Mouse (Mus musculus): ENCODE data around the gene Galr3. TPM values are rescaled to one million over a fixed set of nuclear protein-coding genes. Genes with fewer than 3 reads are reported as not detected.

The Galr3 gene
- polyA plus RNA-seq, 1 experiment from 2014 or later: 0.34 TPM

DNA sequence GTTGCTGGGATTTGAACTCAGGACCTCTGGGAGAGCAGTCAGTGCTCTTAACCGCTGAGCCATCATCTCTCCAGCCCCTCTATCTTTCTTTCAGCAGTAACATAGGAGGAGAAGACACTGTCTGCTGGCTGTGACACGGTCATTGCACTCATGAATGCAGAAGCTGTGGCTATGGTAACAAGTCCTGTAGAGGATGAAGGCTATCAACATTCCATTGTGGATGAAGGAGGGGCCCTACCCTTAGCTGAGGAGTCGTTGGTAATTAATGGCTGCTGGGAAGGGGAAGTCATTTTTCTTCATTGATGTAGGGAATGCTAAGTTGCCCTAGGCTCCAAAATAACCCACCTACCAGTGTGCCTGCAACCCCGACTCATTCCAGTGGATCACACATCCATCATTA, 23.5 kb upstream of the Galr3 start:
- DNase-seq (ENCODE audit: low spot score): no peak
- 35% methylated on average over 4 of the region's 4 CpGs for WGBS
- no peak for ATAC-seq (replicated peaks; ENCODE audit: low FRiP score)

DNA sequence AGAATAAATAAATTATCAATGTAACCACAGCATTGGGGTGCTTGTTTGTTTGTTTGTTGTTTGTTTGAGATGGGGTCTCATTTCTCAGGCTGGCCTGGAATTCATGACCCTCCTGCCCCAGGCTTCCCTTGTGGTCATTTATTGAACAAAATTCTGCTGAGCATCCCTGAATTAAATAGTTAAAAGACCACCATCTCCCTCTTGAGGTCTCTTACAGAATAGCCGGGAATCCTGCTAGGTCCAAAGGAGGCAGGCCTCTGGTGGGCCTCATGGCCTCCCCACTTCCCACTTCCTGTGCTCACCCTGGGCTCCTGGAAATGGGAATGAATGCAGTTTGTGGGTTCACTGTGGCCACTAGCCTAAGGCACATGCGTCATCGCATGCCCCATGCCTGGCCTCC, 22.8 kb upstream of the Galr3 start:
- H3K36me3 ChIP-seq (ENCODE audit: control insufficient read depth, insufficient read depth, low read length): no peaks in the 10 kb centered on the region
- DNase-seq (ENCODE audit: low spot score) (no peak), ATAC-seq (replicated peaks; ENCODE audit: low FRiP score) (no peak)
- no peak overlapping the region for H3K4me2 ChIP-seq
- no peak overlapping the region for H3K9ac ChIP-seq (ENCODE audit: low read depth, low read length)
- H3K4me1 ChIP-seq (replicated peaks; ENCODE audit: control insufficient read depth, insufficient read depth, low read length): peaks cover 7% of the 10 kb centered on the region
- no peak overlapping the region for H3K4me3 ChIP-seq (ENCODE audit: low read depth, low read length)
- H3K27ac ChIP-seq (ENCODE audit: low read depth, low read length): no peak overlapping the region
- H3K27me3 ChIP-seq (replicated peaks; ENCODE audit: control insufficient read depth, insufficient read depth, low read length): no peaks in the 10 kb centered on the region
- H3K9me3 ChIP-seq (ENCODE audit: control insufficient read depth, low read length): no peaks in the 10 kb centered on the region
- WGBS: 57% methylated on average over 3 of the region's 3 CpGs

More for the DNA sequence above, 23.5 kb upstream of the Galr3 start:
- Histone ChIP-seq H3K4me3 (ENCODE audit: low read depth, low read length) (no peak overlapping the region), H3K4me1 (replicated peaks; ENCODE audit: control insufficient read depth, insufficient read depth, low read length) (peaks cover 7% of the 10 kb centered on the region), H3K27me3 (replicated peaks; ENCODE audit: control insufficient read depth, insufficient read depth, low read length) (no peaks in the 10 kb centered on the region), H3K36me3 (ENCODE audit: control insufficient read depth, insufficient read depth, low read length) (no peaks in the 10 kb centered on the region), H3K9ac (ENCODE audit: low read depth, low read length) (no peak overlapping the region), H3K4me2 (no peak overlapping the region), H3K27ac (ENCODE audit: low read depth, low read length) (no peak overlapping the region), H3K9me3 (ENCODE audit: control insufficient read depth, low read length) (no peaks in the 10 kb centered on the region)

DNA sequence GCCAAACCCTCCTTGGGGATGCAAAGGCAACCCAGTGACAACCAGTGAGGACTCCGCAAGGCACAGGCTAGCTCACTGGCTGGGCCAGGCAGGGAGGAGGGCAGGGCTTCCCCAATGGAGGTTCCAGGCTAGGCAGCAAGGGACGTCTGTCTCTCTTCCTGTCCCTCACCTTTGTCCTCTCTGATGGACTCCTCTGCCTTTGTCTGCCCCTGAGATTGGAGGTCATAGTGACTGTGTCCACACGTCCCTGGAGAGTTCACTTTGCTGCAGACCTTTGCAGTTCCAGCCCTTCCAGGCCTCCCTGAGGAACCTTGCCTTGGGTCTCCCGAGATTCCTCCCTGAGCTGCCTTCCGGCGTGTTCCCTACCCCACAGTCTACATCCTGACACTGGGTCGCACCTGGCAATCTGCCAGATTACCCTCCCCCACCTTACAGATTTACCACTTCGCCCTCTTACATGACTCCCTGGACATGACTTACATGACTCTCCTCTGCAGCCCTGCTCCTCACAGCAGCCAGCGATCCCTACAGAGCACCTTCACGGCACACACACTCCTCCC, 18.9 kb upstream of the Galr3 start:
- 57% methylated on average over 10 of the region's 10 CpGs for WGBS
- H3K4me1 ChIP-seq (replicated peaks; ENCODE audit: control insufficient read depth, insufficient read depth, low read length): peaks cover 17% of the 10 kb centered on the region
- no peak for DNase-seq (ENCODE audit: low spot score)

DNA sequence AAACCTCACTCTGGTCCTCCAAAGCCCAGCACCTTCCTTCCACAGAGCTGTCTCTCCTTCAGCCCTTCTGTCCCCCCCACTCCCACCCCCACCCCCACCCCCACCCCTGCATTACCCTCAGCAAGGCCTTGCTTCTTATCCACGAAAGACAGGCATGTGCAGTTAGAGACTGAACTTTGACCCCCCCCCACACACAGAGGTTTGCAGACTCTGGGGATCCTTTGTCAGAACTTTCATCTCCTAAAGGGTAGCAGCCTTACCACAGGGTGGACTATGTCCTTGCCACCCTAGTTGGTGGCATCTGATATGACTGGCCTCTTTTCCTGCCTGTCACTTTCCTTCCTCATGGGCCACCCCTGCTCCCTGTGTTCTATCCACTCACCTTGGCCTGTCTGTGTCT, 18.3 kb upstream of the Galr3 start:
- ATAC-seq (replicated peaks; ENCODE audit: low FRiP score) (no peak), DNase-seq (ENCODE audit: low spot score) (no peak)
- Histone ChIP-seq H3K4me1 (replicated peaks; ENCODE audit: control insufficient read depth, insufficient read depth, low read length) (peaks cover 19% of the 10 kb centered on the region), H3K27ac (ENCODE audit: low read depth, low read length) (0 out of 2 replicates have a peak overlapping the region, but pooled peaks have one; percentile 16), H3K4me3 (ENCODE audit: low read depth, low read length) (no peak overlapping the region), H3K9ac (ENCODE audit: low read depth, low read length) (no peak overlapping the region; the same call in 1 of the 2 replicates), H3K36me3 (ENCODE audit: control insufficient read depth, insufficient read depth, low read length) (no peaks in the 10 kb centered on the region), H3K27me3 (replicated peaks; ENCODE audit: control insufficient read depth, insufficient read depth, low read length) (peaks cover 27% of the 10 kb centered on the region), H3K4me2 (no peak overlapping the region), H3K9me3 (ENCODE audit: control insufficient read depth, low read length) (no peaks in the 10 kb centered on the region)
- 36% methylated on average over 1 of the region's 1 CpGs for WGBS

More for the DNA sequence above, 18.9 kb upstream of the Galr3 start:
- no peak for ATAC-seq (replicated peaks; ENCODE audit: low FRiP score)
- H3K4me3 ChIP-seq (ENCODE audit: low read depth, low read length): no peak overlapping the region
- H3K36me3 ChIP-seq (ENCODE audit: control insufficient read depth, insufficient read depth, low read length): no peaks in the 10 kb centered on the region
- no peaks in the 10 kb centered on the region for H3K9me3 ChIP-seq (ENCODE audit: control insufficient read depth, low read length)
- 0 out of 2 replicates have a peak overlapping the region, but pooled peaks have one; percentile 0 for H3K27ac ChIP-seq (ENCODE audit: low read depth, low read length)
- peaks cover 23% of the 10 kb centered on the region for H3K27me3 ChIP-seq (replicated peaks; ENCODE audit: control insufficient read depth, insufficient read depth, low read length)
- H3K9ac ChIP-seq (ENCODE audit: low read depth, low read length): no peak overlapping the region
- peak overlapping the region; percentile 20; the same call in 1 of the 2 replicates for H3K4me2 ChIP-seq

DNA sequence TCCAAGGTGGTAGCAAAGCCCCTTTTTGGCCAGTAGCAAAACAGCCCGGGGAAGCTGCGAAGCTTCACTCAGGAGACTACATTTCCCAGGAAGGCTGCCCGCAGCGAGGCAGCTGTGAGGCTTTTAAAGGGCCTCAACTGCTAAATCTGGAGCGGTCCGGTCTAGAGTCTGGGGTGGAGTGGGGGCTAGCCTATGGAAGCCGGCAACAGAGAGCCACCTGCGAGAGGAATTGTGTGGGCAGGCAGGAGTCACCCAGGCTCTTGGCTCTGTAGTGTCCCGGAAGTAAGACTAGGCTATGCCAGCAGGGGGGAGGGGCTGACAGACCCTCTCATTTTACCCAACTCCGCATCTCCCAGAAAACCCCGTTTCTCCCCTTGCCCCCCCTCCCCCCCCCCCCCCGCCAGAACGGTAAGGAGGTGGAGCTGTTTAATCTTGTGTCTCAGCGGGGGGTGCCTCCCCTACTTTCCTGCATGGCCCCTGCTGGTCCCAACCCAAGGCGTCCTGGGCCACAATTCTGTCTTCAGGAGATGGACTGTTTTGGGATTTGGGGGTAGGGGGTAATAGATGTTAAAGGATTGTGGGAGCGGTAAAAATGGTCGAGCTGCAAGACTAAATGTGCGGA, 15.9 kb upstream of the Galr3 start:
- Histone ChIP-seq H3K9ac (ENCODE audit: low read depth, low read length) (no peak overlapping the region), H3K27me3 (replicated peaks; ENCODE audit: control insufficient read depth, insufficient read depth, low read length) (peaks cover 45% of the 10 kb centered on the region), H3K4me2 (peak overlapping the region; percentile 34), H3K27ac (ENCODE audit: low read depth, low read length) (peak overlapping the region; percentile 59; the same call in 1 of the 2 replicates), H3K36me3 (ENCODE audit: control insufficient read depth, insufficient read depth, low read length) (no peaks in the 10 kb centered on the region), H3K4me3 (ENCODE audit: low read depth, low read length) (0 out of 2 replicates have a peak overlapping the region, but pooled peaks have one; percentile 10), H3K4me1 (replicated peaks; ENCODE audit: control insufficient read depth, insufficient read depth, low read length) (peaks cover 26% of the 10 kb centered on the region), H3K9me3 (ENCODE audit: control insufficient read depth, low read length) (no peaks in the 10 kb centered on the region)
- 13% methylated on average over 18 of the region's 18 CpGs for WGBS
- DNase-seq (ENCODE audit: low spot score) (no peak), ATAC-seq (replicated peaks; ENCODE audit: low FRiP score) (no peak)

DNA sequence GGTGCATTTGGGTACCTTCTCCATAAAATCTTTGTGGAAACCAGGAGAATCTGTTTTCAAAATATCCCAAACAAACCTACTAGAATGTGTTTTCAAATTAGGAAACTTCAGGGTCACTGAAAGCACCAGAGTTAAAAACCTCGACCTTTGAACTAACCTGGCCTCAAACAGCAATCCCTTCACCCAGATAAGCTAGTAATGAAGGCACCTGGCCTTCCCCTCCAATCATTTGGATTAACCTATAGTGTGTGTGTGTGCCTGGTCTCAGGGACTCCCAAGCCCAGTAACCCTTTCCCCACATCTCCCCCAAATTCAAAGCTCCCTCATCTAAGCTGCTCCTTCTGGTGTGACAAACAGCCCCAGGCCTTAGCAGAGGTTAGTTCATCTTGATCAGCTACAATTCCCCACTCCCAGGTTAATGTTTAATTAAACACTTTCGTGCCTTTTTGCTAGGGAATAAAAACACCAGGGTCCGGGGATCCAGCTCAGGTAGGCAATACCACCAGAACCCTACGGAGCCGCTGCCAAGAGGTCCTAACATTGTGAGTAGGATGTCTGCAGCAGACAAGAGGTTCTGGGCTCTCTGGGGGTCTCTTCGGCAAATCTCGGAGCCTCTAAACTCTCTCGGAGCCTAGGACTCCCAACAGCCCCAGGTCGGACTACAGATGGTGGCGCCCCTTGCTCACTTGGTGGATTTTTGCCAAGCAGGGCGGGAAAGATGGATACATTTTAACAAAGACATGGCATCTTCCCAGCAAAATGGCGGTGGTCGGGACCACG, 15.0 kb upstream of the Galr3 start:
- no peak for ATAC-seq (replicated peaks; ENCODE audit: low FRiP score)
- Histone ChIP-seq H3K4me2 (peak overlapping the region; percentile 99), H3K27ac (ENCODE audit: low read depth, low read length) (peak overlapping the region; percentile 92), H3K4me3 (ENCODE audit: low read depth, low read length) (peak overlapping the region; percentile 78), H3K4me1 (replicated peaks; ENCODE audit: control insufficient read depth, insufficient read depth, low read length) (peaks cover 32% of the 10 kb centered on the region), H3K9ac (ENCODE audit: low read depth, low read length) (0 out of 2 replicates have a peak overlapping the region, but pooled peaks have one; percentile 7), H3K36me3 (ENCODE audit: control insufficient read depth, insufficient read depth, low read length) (no peaks in the 10 kb centered on the region), H3K9me3 (ENCODE audit: control insufficient read depth, low read length) (no peaks in the 10 kb centered on the region), H3K27me3 (replicated peaks; ENCODE audit: control insufficient read depth, insufficient read depth, low read length) (peaks cover 51% of the 10 kb centered on the region)
- 50% methylated on average over 14 of the region's 14 CpGs for WGBS
- no peak for DNase-seq (ENCODE audit: low spot score)

DNA sequence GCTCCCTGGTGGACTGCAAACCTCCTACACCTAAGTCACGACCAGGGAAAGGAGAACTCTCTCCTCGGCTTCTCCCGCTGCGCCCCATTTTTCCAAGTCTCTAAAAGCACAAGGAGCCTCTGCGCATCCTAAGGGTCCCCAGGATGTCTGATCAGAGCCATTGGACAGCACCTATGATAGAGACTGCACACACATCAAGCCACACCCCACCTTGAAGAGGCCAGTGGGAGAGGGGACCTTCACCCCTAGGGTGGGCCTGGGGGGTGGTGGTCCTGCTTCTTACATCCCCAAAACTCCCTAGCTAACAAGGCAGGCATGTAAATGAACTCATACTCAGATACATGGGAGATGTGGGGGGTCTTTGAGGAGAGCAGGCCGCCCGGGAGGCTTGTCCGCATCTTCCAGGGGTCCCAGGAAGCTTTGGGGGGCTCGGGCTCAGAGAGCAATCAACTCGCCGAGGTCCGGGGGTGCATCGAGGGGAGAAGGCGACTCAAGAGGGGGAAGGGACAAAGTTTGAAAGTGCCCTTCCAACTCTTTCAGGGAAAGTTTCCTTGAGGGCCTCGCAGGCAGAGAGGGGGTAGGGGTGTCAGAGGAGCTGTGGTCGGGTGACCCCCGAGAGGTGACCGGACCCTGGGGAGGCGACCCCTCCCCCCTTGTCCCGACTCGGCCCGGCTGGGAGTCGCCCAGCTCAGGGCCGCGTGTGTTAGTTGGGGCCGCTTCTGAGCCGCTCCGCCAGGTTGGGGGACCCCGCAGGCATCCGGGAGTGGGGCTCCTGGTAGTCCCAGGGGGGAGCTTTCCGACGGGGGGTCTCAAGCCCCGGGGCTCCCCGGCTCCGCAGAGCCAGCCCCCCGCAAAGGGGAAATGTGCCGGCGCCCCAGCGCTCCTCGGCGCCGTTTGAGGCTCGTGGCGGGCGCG, 14.1 kb upstream of the Galr3 start:
- Histone ChIP-seq H3K4me2 (peak overlapping the region; percentile 99), H3K27me3 (replicated peaks; ENCODE audit: control insufficient read depth, insufficient read depth, low read length) (peaks cover 55% of the 10 kb centered on the region), H3K9ac (ENCODE audit: low read depth, low read length) (peak overlapping the region; percentile 99), H3K36me3 (ENCODE audit: control insufficient read depth, insufficient read depth, low read length) (no peaks in the 10 kb centered on the region), H3K4me1 (replicated peaks; ENCODE audit: control insufficient read depth, insufficient read depth, low read length) (peaks cover 32% of the 10 kb centered on the region), H3K27ac (ENCODE audit: low read depth, low read length) (peak overlapping the region; percentile 92), H3K4me3 (ENCODE audit: low read depth, low read length) (peak overlapping the region; percentile 78), H3K9me3 (ENCODE audit: control insufficient read depth, low read length) (no peaks in the 10 kb centered on the region)
- ATAC-seq (replicated peaks; ENCODE audit: low FRiP score) (0 out of 2 replicates have a peak, but pooled peaks have one; percentile 13), DNase-seq (ENCODE audit: low spot score) (peak; percentile 62)
- WGBS: 7% methylated on average over 41 of the region's 46 CpGs

DNA sequence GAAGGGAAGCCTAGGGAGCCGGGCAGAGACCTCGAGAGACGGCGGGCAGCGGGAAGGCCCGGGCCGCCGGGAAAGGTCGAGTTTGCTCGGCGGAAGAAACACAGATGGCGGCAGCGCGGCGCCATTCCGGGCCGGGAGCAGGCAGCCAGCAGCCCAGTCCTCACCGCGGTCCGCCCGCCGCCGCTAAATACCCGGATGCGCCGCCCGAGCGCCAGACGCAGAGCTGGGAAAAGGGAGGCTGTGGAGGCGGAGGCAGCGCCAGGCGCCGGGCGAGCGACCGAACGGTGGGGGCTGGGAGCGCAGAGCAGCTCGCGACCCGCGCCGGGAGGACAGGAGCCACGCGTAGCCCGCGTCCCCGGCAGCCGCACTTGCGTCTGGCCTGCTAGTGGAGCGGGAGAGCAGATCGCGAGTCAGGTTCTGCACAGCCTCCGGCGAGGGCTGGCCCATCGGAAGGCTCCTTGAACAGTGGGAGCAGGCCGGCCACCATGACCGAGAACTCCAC, 13.4 kb upstream of the Galr3 start, which contains the start of gene H1f0:
Gene H1f0, plus strand, starts transcription at position 214 of the 502 bp plus-strand sequence.
- 1% methylated on average over 58 of the region's 58 CpGs for WGBS
- peak; percentile 78 for ATAC-seq (replicated peaks; ENCODE audit: low FRiP score)
- DNase-seq (ENCODE audit: low spot score): peak; percentile 94
- Histone ChIP-seq H3K4me3 (ENCODE audit: low read depth, low read length) (peak within 1 kb of the TSS; percentile 78), H3K4me2 (peak within 1 kb of the TSS; percentile 99), H3K9me3 (ENCODE audit: control insufficient read depth, low read length) (no peaks in the 10 kb centered on the region), H3K36me3 (ENCODE audit: control insufficient read depth, insufficient read depth, low read length) (no peaks in the 10 kb centered on the region), H3K9ac (ENCODE audit: low read depth, low read length) (peak within 1 kb of the TSS; percentile 99), H3K27me3 (replicated peaks; ENCODE audit: control insufficient read depth, insufficient read depth, low read length) (peaks cover 55% of the 10 kb centered on the region), H3K4me1 (replicated peaks; ENCODE audit: control insufficient read depth, insufficient read depth, low read length) (peaks cover 28% of the 10 kb centered on the region), H3K27ac (ENCODE audit: low read depth, low read length) (peak within 1 kb of the TSS; percentile 92)

All from liver, embryonic 11.5 days (tissue).